In genomic region chr17:35506881-35507280, GRCm38 (mm10) we compare ENCODE assay signal across 28 mouse cellular contexts. TPM values are rescaled to one million over a fixed set of nuclear protein-coding genes. Genes with fewer than 3 reads are reported as not detected.
"Had no signal": no experiment of that assay in that cellular context is flagged by ENCODE, and none has a peak within 500 bp of the region (broad histone marks: within the 10 kb centered on the region; RNA-seq: fewer than 3 reads in every experiment).

No protein-coding gene starts in this region.

- DNase-seq: kidney, adult 11 months; kidney, adult 8-10 months; kidney, postnatal 10 days; kidney, postnatal 36 days; layer of hippocampus, postnatal 36 days; liver, embryonic 13.5 days; lung, embryonic 14.5 days; lung, postnatal 10 days; lung, postnatal 36 days; midbrain, embryonic 14.5 days; right cerebral cortex, adult 18-20 months; right cerebral cortex, postnatal 14 days; spleen, adult 18-20 months; thymus, adult 2 months; thymus, postnatal 14 days; thymus, postnatal 4 days had no signal

- H3K27ac ChIP-seq: kidney, embryonic 15.5 days; left cerebral cortex, adult 2 months; liver, embryonic 13.5 days; midbrain, embryonic 10.5 days; neural tube, embryonic 13.5 days; stomach, embryonic 15.5 days had no signal

- H3K4me1 ChIP-seq: liver, embryonic 13.5 days had no signal

- H3K9ac ChIP-seq: kidney, embryonic 15.5 days; liver, embryonic 13.5 days; lung, embryonic 14.5 days; neural tube, embryonic 13.5 days; stomach, embryonic 15.5 days had no signal

- H3K9me3 ChIP-seq: kidney, embryonic 15.5 days; liver, embryonic 13.5 days; megakaryocyte, embryonic 14.5 days; midbrain, embryonic 10.5 days; neural tube, embryonic 13.5 days; stomach, embryonic 15.5 days had no signal

- H3K4me3 ChIP-seq: kidney, embryonic 15.5 days; left cerebral cortex, adult 2 months; liver, embryonic 13.5 days; megakaryocyte, embryonic 14.5 days; midbrain, embryonic 10.5 days; neural tube, embryonic 13.5 days; stomach, embryonic 15.5 days had no signal

- H3K36me3 ChIP-seq: kidney, embryonic 15.5 days; liver, embryonic 13.5 days; midbrain, embryonic 10.5 days; neural tube, embryonic 13.5 days; stomach, embryonic 15.5 days had no signal

RNA-seq across cellular contexts. Expression of gene Pou5f1, which starts 1.1 kb away (rescaled TPM):
- total RNA-seq: left cerebral cortex, postnatal 10 days; left cerebral cortex, postnatal 36 days; liver, adult 2 months; neutrophil, adult 5-6 weeks had no signal
- polyA plus RNA-seq: kidney, embryonic 15.5 days; liver, adult 2 months; liver, embryonic 13.5 days; liver, embryonic 16.5 days; lung, embryonic 14.5 days; midbrain, embryonic 10.5 days; midbrain, embryonic 14.5 days; neural tube, embryonic 13.5 days; stomach, embryonic 15.5 days had no signal

RNA-seq across cellular contexts. Expression of gene Psors1c2, which starts 26.1 kb away (rescaled TPM):
- total RNA-seq: layer of hippocampus, postnatal 10 days; liver, adult 2 months; neutrophil, adult 5-6 weeks had no signal
- polyA plus RNA-seq: liver, adult 2 months had no signal

RNA-seq across cellular contexts. Expression of gene H2-Q10, which starts 37.0 kb away (rescaled TPM):
- total RNA-seq: left cerebral cortex, postnatal 10 days had no signal
- polyA plus RNA-seq: midbrain, embryonic 14.5 days; neural tube, embryonic 13.5 days had no signal
